Mouse (Mus musculus) testis, adult 2 months (tissue): ENCODE measurements around the gene Avl9. TPM values are rescaled to one million over a fixed set of nuclear protein-coding genes. Genes with fewer than 3 reads are reported as not detected.

Experiments used
- H3K27ac ChIP-seq: fragments of 200-500 bp; 2 replicates; pipeline ENCODE4 v1.5.1; 2012; ENCODE audit warnings: low read depth, low read length; ENCODE audit not compliant: control insufficient read depth, insufficient read depth
- H3K27me3 ChIP-seq: fragments of 200-500 bp; 2 replicates; pipeline ENCODE4 v1.6.1; 2012; ENCODE audit warnings: mild to moderate bottlenecking, low read length, moderate library complexity; ENCODE audit not compliant: control insufficient read depth, insufficient read depth
- H3K36me3 ChIP-seq: fragments of 200-500 bp; 2 replicates; pipeline ENCODE4 v1.6.1; 2012; ENCODE audit warnings: mild to moderate bottlenecking, low read length; ENCODE audit not compliant: control insufficient read depth, insufficient read depth
- H3K4me1 ChIP-seq: fragments of 200-500 bp; 2 replicates; pipeline ENCODE4 v1.6.1; 2012; ENCODE audit warnings: low read length; ENCODE audit not compliant: control insufficient read depth, insufficient read depth
- H3K4me3 ChIP-seq: fragments of 200-500 bp; 2 replicates; pipeline ENCODE4 v1.5.1; 2012; ENCODE audit warnings: low read depth, mild to moderate bottlenecking, low read length, moderate library complexity, mixed read lengths; ENCODE audit not compliant: control insufficient read depth
- CTCF ChIP-seq: fragments of 200-500 bp; IDR thresholded peaks from 2 replicates; pipeline ENCODE4 v1.5.1; 2012; ENCODE audit warnings: low read depth, mild to moderate bottlenecking, inconsistent platforms, low read length, moderate library complexity; ENCODE audit not compliant: control insufficient read depth, insufficient read depth, insufficient replicate concordance
- POLR2A ChIP-seq: fragments of 200-500 bp; IDR thresholded peaks from 2 replicates; pipeline ENCODE4 v1.6.1; 2012; ENCODE audit warnings: low read depth, mild to moderate bottlenecking, inconsistent platforms, low read length, moderate library complexity; ENCODE audit not compliant: control insufficient read depth
- polyA plus RNA-seq: library from polyadenylated mRNA; depleted of rRNA; stranded (reverse); fragments of >200 nt; gene quantifications from 2 replicates; pipeline ENCODE4 v1.2.3, GENCODE M21; 2012

Gene Avl9
- polyA plus RNA-seq, 1 experiment = 3.6 TPM

- Histone ChIP-seq H3K4me3 (no peak overlapping the region), H3K4me1 (no peaks in the 10 kb centered on the region), H3K27me3 (no peaks in the 10 kb centered on the region), H3K36me3 (no peaks in the 10 kb centered on the region), H3K27ac (no peak overlapping the region)
- TF ChIP-seq CTCF = no peak
- no peak for TF ChIP-seq POLR2A
Measured at GRCm38 (mm10) chr6:56719071-56719470, 4.4 kb downstream of the Avl9 start.

DNA sequence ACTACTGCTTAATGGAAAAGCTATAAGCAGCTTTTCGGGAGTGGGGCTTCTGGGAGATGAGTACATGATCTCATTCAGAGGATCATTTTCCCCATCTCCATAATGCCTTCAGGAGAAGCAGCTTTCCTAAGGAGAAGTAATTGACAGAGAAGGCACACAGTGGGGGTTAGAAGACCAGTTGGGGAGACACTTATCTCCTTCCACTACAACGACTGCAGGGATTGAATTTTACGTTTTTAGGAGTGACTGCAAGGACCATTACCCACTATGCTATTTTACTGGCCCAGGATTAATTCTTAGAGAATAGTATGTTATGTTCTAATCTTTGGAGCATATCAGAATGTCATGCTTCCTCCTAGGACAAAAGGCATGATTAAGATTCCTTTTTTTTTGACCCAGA is 6.2 kb downstream of the Avl9 start:
- no peaks in the 10 kb centered on the region for H3K27me3 ChIP-seq
- H3K36me3 ChIP-seq = peaks cover 1% of the 10 kb centered on the region; the same call in 1 of the 2 replicates
- H3K4me3 ChIP-seq = no peak overlapping the region
- no peak overlapping the region for H3K27ac ChIP-seq
- H3K4me1 ChIP-seq = no peaks in the 10 kb centered on the region
- TF ChIP-seq CTCF = no peak
- TF ChIP-seq POLR2A = no peak

DNA sequence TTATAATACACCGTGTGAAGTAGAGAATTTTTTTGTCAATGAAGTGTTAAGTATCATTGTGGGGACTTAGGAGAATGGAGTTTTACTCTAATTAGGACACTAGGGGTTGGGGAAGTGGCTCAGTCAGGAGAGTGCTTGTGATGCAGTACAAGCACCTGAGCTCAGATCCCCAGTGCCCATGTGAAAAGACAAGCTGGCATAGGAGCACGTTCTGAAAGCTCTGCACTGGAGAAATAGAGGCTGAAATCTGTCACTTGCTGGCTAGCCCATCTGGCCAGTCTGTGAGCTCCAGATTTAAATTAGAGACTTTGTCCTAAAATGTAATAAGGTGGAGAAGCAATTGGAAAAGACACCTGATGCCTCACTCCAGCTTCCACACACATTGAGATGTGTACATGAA is 17.8 kb downstream of the Avl9 start:
- no peak overlapping the region for H3K27ac ChIP-seq
- no peaks in the 10 kb centered on the region for H3K27me3 ChIP-seq
- no peaks in the 10 kb centered on the region for H3K4me1 ChIP-seq
- peaks cover 2% of the 10 kb centered on the region; the same call in 1 of the 2 replicates for H3K36me3 ChIP-seq
- TF ChIP-seq POLR2A (no peak), CTCF (no peak)
- H3K4me3 ChIP-seq = no peak overlapping the region

DNA sequence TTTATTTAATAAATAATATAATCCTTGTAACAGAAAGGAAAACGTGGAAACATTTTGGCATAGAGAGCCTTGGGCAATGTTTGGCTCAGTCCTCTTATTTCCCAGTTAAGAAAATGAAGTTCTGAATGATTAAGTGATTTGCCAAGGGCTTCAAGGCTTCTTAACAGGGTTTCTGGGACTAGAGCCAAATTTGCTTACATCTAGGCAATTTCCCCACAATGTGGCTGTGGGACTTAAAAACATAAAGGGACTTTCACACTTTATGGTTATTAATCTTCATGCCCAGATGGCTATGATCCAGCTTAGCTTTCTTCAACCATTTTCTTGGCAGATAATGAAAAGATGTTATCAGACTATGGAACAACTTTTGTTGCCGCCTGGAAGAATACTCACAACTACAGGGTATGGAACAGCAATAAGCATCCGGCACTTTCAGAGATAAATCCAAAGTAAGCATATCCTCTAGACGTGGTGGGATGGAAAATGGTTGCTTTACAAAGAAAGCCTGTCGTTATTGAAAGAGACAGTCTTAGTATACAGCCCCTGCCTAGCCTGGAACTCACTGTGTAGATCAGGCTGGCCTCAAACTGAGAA is 31.3 kb downstream of the Avl9 start:
- Histone ChIP-seq H3K4me1 (no peaks in the 10 kb centered on the region), H3K36me3 (no peaks in the 10 kb centered on the region), H3K27ac (no peak overlapping the region), H3K4me3 (no peak overlapping the region), H3K27me3 (no peaks in the 10 kb centered on the region)
- TF ChIP-seq CTCF (no peak), POLR2A (no peak)

DNA sequence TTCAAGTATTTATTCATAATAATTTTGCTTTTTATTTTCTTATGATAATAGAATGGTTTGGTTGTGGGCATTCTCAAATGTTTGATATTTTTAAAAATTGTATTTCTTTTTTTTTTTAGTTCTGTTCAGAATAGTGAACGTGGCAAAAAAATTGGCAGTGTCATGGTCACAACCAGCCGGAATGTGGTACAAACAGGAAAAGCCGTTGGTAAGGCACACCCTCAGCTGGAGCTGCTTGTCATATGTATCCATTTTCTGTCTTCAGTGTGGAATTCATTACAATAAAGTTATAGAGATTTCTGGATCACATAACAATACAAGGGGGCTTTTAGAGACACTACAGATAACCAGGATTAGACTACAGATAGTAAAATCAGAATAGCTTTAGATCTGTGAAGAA is 39.0 kb downstream of the Avl9 start:
- no peak overlapping the region for H3K4me3 ChIP-seq
- no peaks in the 10 kb centered on the region for H3K4me1 ChIP-seq
- TF ChIP-seq POLR2A (no peak), CTCF (no peak)
- no peak overlapping the region for H3K27ac ChIP-seq
- H3K27me3 ChIP-seq = no peaks in the 10 kb centered on the region
- peaks cover 1% of the 10 kb centered on the region; the same call in 1 of the 2 replicates for H3K36me3 ChIP-seq

- no peaks in the 10 kb centered on the region for H3K27me3 ChIP-seq
- TF ChIP-seq POLR2A (no peak), CTCF (no peak)
- no peak overlapping the region for H3K27ac ChIP-seq
- H3K36me3 ChIP-seq = peaks cover 1% of the 10 kb centered on the region; the same call in 1 of the 2 replicates
- H3K4me1 ChIP-seq = no peaks in the 10 kb centered on the region
- no peak overlapping the region for H3K4me3 ChIP-seq
Measured at GRCm38 (mm10) chr6:56756117-56756516, 41.4 kb downstream of the Avl9 start.

GRCm38 (mm10) chr6:56759324-56759723 is 44.6 kb downstream of the Avl9 start:
- Histone ChIP-seq H3K36me3 (peaks cover 1% of the 10 kb centered on the region; the same call in 1 of the 2 replicates), H3K4me1 (no peaks in the 10 kb centered on the region)
- no peak for TF ChIP-seq CTCF
- no peak for TF ChIP-seq POLR2A

More at GRCm38 (mm10) chr6:56759324-56759723, 44.6 kb downstream of the Avl9 start:
- Histone ChIP-seq H3K4me3 (no peak overlapping the region), H3K27ac (no peak overlapping the region), H3K27me3 (no peaks in the 10 kb centered on the region)
